Mouse (Mus musculus): ENCODE measurements at regions not wholly inside any gene's neighbourhood (a gene's known extent, or its start where the extent isn't known, plus 50 kb on each side); places are given as distances from the start of the nearest gene placed in this dataset.

- DNase-seq (ENCODE audit: low read depth, low spot score): no peak
These were observed 57.7 kb downstream of the Rpl14 start for GRCm38 (mm10) chr9:120628794-120629560.

- no peak for DNase-seq (ENCODE audit: low read depth, low spot score)
These were observed 58.4 kb downstream of the Rpl14 start for GRCm38 (mm10) chr9:120629609-120630008.

- no peak for DNase-seq (ENCODE audit: low read depth, low spot score)
These were observed 61.6 kb downstream of the Rpl14 start for GRCm38 (mm10) chr9:120632821-120633220.

- no peak for DNase-seq (ENCODE audit: low read depth, low spot score)
These were observed 71.4 kb downstream of the Rpl14 start for GRCm38 (mm10) chr9:120642656-120643055.

- no peak for DNase-seq (ENCODE audit: low read depth, low spot score)
These were observed 72.1 kb downstream of the Rpl14 start for GRCm38 (mm10) chr9:120643371-120643770.

- no peak for DNase-seq (ENCODE audit: low read depth, low spot score)
These were observed 74.5 kb downstream of the Rpl14 start for GRCm38 (mm10) chr9:120645776-120646175.

GRCm38 (mm10) chr9:120646806-120647667 lies 75.8 kb downstream of the Rpl14 start:
- no peak for DNase-seq (ENCODE audit: low read depth, low spot score)

- DNase-seq (ENCODE audit: low read depth, low spot score): no peak
These were observed 76.4 kb downstream of the Rpl14 start for GRCm38 (mm10) chr9:120647668-120647955.

- DNase-seq (ENCODE audit: low read depth, low spot score): no peak
These were observed 81.5 kb downstream of the Rpl14 start for GRCm38 (mm10) chr9:120652733-120653132.

GRCm38 (mm10) chr9:120653170-120653569 lies 81.9 kb downstream of the Rpl14 start:
- no peak for DNase-seq (ENCODE audit: low read depth, low spot score)

- DNase-seq (ENCODE audit: low read depth, low spot score): no peak
These were observed 83.5 kb downstream of the Rpl14 start for GRCm38 (mm10) chr9:120654736-120655135.

- DNase-seq (ENCODE audit: low read depth, low spot score): no peak
These were observed 85.7 kb downstream of the Rpl14 start for GRCm38 (mm10) chr9:120656976-120657375.

GRCm38 (mm10) chr9:120657786-120658185 lies 86.5 kb downstream of the Rpl14 start:
- no peak for DNase-seq (ENCODE audit: low read depth, low spot score)

GRCm38 (mm10) chr9:120658576-120658975 lies 87.3 kb downstream of the Rpl14 start:
- DNase-seq (ENCODE audit: low read depth, low spot score): peak; percentile 30

- peak; percentile 45 for DNase-seq (ENCODE audit: low read depth, low spot score)
These were observed 90.0 kb downstream of the Rpl14 start for GRCm38 (mm10) chr9:120661226-120661625.

GRCm38 (mm10) chr9:120661641-120662227 lies 90.5 kb downstream of the Rpl14 start:
- DNase-seq (ENCODE audit: low read depth, low spot score): no peak

- no peak for DNase-seq (ENCODE audit: low read depth, low spot score)
These were observed 91.9 kb downstream of the Rpl14 start for GRCm38 (mm10) chr9:120663181-120663580.

GRCm38 (mm10) chr9:120664086-120664485 lies 92.8 kb downstream of the Rpl14 start:
- no peak for DNase-seq (ENCODE audit: low read depth, low spot score)

GRCm38 (mm10) chr9:120672452-120672851 lies 101.2 kb downstream of the Rpl14 start:
- DNase-seq (ENCODE audit: low read depth, low spot score): no peak

- DNase-seq (ENCODE audit: low read depth, low spot score): no peak
These were observed 103.6 kb downstream of the Rpl14 start for GRCm38 (mm10) chr9:120674855-120675254.

GRCm38 (mm10) chr9:120675371-120676150 lies 104.3 kb downstream of the Rpl14 start:
- no peak for DNase-seq (ENCODE audit: low read depth, low spot score)

- no peak for DNase-seq (ENCODE audit: low read depth, low spot score)
These were observed 105.1 kb downstream of the Rpl14 start for GRCm38 (mm10) chr9:120676301-120676700.

Data from skeletal muscle tissue, adult 2 months (tissue).